In genomic region chr8:102159541-102160197, GRCm38 (mm10) we compare ENCODE assay signal across 15 mouse cellular contexts.
"Had no signal": no experiment of that assay in that cellular context is flagged by ENCODE, and none has a peak within 500 bp of the region (broad histone marks: within the 10 kb centered on the region; RNA-seq: fewer than 3 reads in every experiment).

No protein-coding gene starts in this region.

- H3K27ac ChIP-seq: neural tube, embryonic 13.5 days; stomach, embryonic 15.5 days; stomach, postnatal 0 days had no signal

- H3K9ac ChIP-seq: neural tube, embryonic 13.5 days; stomach, embryonic 15.5 days had no signal

- H3K9me3 ChIP-seq: neural tube, embryonic 13.5 days; stomach, embryonic 15.5 days had no signal

- H3K4me3 ChIP-seq: neural tube, embryonic 13.5 days; stomach, embryonic 15.5 days had no signal

- H3K4me2 ChIP-seq: neural tube, embryonic 13.5 days; stomach, embryonic 15.5 days had no signal

- DNase-seq: retina, postnatal 1 day; right cerebral cortex, adult 18-20 months; right cerebral cortex, postnatal 14 days; right cerebral cortex, postnatal 25 days; right cerebral cortex, postnatal 4 days; spleen, adult 18-20 months; thymus, adult 18-20 months; thymus, adult 2 months; thymus, postnatal 14 days; thymus, postnatal 25 days; thymus, postnatal 36 days; thymus, postnatal 4 days had no signal

- H3K4me1 ChIP-seq: neural tube, embryonic 13.5 days; stomach, embryonic 15.5 days had no signal

- H3K27me3 ChIP-seq: neural tube, embryonic 13.5 days; stomach, embryonic 15.5 days had no signal

- H3K36me3 ChIP-seq: neural tube, embryonic 13.5 days; stomach, embryonic 15.5 days had no signal
